Mouse (Mus musculus): Measurements from ENCODE around the gene Asdurf.
A peak's percentile ranks its signal among the peaks of the same experiment; 100 is the strongest.
"Not testable (repeated sequence)": the region's sequence is repeated elsewhere in the genome, so short reads cannot be mapped to it uniquely, and the experiment has no call there.

Asdurf gene

DNA sequence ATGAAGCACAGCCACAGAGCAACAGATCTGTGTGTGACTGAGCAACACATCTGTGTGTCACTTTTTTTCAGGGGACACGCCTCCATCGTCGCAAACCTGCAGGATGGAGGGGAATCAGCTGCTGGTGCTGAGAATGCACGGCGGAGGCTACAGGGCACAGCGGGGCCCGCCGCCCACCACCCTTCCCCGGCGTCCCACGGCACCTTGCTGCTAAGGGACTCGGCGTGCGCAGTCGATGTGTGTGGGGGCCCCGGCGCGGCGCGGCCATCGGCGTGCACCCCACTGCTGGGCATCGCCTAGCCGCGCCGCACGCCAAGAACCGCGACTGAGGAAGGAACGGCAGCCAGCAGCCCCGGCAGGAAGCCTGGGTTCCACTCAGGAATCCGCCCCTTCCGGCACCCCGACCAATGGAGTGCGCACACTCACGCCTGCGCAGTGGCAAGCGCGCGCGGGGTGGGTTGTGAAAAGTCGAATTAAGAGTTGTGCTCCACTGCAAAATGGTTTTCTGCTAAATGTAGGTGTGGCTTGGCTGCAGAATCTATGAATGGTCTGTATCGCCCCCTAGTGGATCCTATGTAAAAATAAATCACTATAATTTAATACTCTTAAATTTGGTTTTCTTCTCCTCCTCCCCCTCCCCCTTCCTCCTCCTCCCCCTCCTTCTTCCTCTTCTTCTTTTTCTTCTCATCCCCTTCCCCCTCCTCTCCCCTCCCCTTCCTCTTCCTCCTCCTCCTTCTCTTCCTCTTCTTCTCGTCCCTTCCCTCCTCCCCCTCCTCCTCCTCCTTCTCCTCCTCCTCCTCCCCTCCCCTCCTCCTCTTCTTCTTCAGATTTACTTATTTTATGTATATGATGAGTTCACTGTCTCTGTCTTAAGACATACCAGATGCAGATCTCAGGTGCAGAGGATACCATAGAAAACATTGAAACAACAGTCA lies at the start of gene Asdurf, which contains the start of the genes Gm28551 and Asnsd1:
Gene Asdurf (minus strand): TSS at position 293 of the 935 bp plus-strand sequence.
Gene Gm28551 (minus strand): TSS at position 341 of the 935 bp plus-strand sequence.
Gene Asnsd1 (minus strand): TSS at position 426 of the 935 bp plus-strand sequence.
- DNase-seq (ENCODE audit: low read depth, low spot score): peak; percentile 87

DNA sequence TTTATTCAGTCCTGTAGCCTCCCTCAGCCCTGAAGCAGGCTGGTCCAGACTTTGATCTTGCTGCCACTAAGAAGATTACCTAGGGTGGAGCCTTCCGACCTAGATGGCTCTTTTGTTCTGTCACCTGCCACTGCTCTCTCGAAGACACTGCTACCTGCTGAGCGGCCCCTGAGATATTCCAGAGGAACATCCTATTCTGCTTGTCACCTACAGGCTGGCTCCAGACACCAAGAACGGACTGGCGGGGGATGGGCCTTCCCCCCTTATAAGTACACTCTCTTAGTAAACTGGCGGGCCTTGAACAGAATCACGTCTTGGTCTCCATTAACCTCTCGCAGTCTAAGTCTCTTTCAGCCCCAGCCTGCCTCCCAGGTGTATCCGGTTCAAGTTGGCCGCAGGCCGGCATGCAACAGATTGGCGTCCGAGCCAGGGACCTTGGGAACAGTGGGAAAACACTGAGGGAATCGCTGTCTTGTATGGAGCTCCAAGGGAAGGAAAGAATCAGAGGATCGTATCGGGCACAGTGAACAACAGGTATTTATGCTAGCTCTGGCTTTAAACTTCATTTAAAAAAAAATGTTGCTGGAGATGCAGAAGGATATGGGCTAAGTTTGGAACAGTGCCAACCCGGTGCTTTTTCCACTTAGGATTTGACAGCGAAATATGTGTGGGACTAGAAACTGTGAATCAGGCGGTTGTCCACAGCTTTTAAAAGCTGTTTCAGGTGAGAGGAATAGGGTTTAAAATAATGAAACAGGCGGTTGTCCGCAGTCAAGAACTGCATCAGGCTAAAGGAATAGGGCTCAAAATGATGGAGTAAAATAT lies 41.7 kb upstream of the Asdurf start:
- not testable (repeated sequence) for DNase-seq (ENCODE audit: low read depth, low spot score)

DNA sequence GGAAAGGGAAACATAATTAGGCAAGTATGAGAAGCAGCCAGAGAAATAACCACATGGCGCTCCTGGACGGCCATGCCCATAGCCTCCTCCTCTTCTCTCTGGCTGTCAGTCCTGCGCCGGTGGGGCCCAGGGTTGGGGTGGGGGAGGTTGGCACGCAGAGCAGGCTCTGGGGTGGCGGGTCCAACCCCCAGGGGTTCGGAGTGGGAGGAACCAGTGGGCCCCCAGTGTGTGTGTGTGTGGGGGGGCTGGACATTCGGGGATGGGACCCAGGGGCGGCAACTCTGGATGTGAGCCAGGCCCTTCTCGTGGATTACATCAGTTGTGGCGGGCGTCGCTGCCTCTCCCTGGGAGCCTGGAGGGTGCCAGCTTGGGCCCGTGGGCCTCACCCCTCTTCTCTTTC lies 36.3 kb upstream of the Asdurf start:
- no peak for DNase-seq (ENCODE audit: low read depth, low spot score)

DNA sequence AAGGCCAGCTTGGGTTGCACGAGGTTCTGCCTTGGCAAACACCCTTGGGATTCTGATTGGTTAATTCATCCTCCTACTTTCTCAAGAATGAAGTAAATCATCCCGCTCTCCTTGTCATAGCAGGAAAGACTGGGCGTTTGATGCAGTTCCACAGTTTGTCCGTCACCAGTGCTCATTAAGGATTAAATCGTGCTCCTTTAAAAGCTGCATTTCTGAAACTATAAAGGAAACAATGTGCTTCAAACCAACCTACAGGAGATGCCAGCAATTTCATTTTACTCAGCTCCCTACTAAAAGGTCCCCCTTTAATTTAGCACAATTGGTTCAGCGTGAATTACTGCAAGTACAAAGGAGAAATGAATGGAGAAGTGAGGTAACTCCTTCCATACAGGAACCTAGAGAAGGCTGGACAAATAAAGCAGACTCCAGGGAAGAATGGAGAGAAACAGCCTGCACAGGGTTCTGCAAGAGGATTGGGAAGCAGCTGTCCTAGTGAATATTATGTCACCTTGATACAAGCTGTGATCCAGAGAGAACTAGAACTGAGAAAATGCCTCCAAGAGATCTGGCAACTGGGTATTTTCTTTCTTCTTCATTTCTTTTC lies 31.8 kb upstream of the Asdurf start:
- no peak for DNase-seq (ENCODE audit: low read depth, low spot score)

GRCm38 (mm10) chr1:53377731-53378130 lies 25.3 kb upstream of the Asdurf start:
- no peak for DNase-seq (ENCODE audit: low read depth, low spot score)

DNA sequence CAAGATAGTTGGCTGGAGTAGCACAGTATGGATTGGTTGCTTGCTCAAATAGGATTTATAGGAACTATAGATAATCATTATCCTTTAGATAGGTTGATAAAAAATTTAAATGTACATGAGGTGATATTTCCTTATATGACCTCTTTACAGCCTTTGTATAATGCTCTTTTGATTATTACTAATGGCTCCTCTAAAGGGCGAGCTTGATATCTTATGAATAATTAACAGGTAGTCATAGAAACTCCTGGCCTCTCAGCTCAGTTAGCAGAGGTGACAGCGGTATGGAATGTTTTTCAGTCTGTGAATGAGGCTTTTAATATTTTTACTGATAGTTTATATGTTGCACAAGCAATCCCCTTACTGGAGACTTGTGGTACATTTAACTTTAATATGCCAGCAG lies 23.5 kb upstream of the Asdurf start:
- not testable (repeated sequence) for DNase-seq (ENCODE audit: low read depth, low spot score)

DNA sequence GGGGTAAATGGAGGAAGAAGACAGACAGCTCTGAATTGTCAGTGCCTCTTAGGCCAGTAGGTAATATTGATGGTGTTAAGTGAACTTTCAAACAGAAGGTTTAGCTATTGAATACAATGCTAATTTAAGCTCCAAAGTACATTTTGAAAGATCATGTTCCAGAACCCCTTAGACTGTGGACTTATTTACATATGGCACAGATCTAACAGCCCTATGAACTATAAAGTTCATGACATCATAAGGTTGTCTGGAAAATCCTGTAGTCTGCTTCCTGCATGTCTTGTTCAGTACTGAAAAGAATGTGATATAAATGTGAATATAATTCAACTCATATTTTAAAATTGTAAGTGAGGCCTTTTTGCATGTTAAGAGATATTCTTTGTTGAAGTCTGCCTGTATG lies 6.6 kb upstream of the Asdurf start:
- DNase-seq (ENCODE audit: low read depth, low spot score): no peak

GRCm38 (mm10) chr1:53341071-53341470 lies 11.3 kb downstream of the Asdurf start:
- no peak for DNase-seq (ENCODE audit: low read depth, low spot score)

DNA sequence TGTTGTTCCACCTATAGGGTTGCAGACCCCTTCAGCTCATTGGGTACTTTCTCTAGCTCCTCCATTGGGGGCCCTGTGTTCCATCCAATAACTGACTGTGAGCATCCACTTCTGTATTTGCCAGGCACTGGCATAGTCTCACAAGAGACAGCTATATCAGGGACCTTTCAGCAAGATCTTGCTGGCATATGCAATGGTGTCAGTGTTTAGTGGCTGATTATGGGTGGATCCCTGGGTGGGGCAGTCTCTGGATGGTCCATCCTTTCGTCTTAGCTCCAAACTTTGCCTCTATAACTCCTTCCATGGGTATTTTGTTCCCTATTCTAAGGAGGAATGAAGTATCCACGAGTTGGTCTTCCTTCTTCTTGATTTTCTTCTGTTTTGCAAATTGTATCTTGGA lies 15.0 kb downstream of the Asdurf start:
- not testable (repeated sequence) for DNase-seq (ENCODE audit: low read depth, low spot score)

DNA sequence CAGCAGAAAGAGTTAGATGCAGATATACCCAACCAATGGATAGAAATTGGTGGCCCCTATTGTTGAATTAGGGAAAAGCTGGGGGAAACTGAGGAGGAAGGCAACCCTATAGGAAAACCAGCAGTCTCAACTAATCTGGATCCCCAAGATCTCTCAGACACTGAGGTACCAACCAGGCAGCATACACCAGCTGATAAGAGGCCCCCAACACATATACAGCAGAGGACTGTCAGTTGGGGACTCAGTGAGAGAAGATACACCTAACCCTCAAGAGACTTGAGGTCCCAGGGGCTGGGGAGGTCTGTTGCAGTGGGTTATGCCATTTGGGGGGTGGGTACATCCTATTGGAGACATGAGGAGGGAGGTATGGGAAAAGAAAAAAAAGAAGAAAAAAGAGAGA lies 17.0 kb downstream of the Asdurf start:
- DNase-seq (ENCODE audit: low read depth, low spot score): no peak

GRCm38 (mm10) chr1:53333527-53333926 lies 18.9 kb downstream of the Asdurf start:
- not testable (repeated sequence) for DNase-seq (ENCODE audit: low read depth, low spot score)

- DNase-seq (ENCODE audit: low read depth, low spot score): no peak
These were observed 27.5 kb downstream of the Asdurf start for GRCm38 (mm10) chr1:53324827-53325494.

DNA sequence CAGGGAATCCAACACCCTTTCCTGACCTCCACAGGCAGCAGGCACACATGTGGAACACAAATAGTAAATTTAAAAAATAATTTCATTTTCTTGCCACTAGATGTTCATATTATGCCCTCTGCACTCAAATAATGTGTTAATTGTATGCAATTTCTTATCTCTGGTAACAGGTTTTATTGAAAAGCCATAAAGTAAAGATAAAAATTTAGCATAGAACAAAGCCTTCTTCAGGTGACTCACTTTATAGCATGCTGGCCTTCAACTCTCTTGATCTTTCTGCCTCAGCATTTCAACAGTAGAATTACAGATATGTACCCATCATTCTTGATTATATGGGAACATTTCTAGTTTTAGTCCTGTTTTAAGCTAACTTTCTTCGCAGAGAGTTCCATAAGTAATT lies 28.1 kb downstream of the Asdurf start:
- DNase-seq (ENCODE audit: low read depth, low spot score): no peak

DNA sequence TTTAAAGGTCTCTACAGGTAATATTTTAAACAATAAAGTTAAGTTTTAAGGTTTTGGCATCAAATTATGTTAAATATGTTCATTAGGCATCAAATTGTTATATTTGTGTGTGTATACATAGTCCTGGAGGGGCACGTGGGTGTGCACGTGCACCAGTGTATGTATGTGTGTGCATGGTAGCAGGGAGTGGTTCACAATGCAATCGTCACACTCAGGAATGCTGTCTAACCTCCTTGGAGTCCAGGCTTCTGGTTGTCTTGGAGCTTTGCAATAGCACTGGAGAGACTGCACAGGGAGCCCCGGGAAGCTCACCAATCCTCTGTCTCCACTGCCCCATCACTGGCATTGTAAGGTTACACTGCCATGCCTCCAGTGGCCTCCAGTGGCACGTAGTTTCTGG lies 29.2 kb downstream of the Asdurf start:
- no peak for DNase-seq (ENCODE audit: low read depth, low spot score)

- DNase-seq (ENCODE audit: low read depth, low spot score): no peak
These were observed 30.6 kb downstream of the Asdurf start for GRCm38 (mm10) chr1:53321662-53322344.

- peak; percentile 60 for DNase-seq (ENCODE audit: low read depth, low spot score)
These were observed 39.1 kb downstream of the Asdurf start, which contains the start of gene Osgepl1 for GRCm38 (mm10) chr1:53312989-53313967. Gene Osgepl1 (plus strand): TSS chr1:53313624.

DNA sequence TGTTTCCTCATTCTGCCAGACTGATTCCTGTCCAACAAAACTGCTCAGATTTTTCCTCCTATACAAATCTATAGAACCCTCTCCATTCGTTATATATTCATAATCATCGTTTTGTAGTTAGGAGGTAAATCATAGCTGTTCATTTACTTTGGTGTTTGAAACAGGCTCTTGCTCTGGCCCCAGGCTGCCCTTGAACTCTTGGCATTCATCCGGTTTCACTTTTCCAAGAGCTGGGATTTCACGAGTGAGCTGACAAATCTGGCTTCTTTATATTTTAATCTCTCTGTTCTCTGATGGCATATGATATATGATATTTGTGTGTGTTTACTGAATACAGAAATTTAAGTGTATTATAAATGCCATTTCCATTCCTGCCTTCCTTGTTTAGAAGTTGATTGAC lies 51.9 kb downstream of the Asdurf start:
- no peak for DNase-seq (ENCODE audit: low read depth, low spot score)

All from WW6 (cell line).